Mouse (Mus musculus) heart, embryonic 14.5 days (tissue): ENCODE measurements around the gene Bap1. TPM values are rescaled to one million over a fixed set of nuclear protein-coding genes. Genes with fewer than 3 reads are reported as not detected.
A peak's percentile ranks its signal among the peaks of the same experiment; 100 is the strongest.

Experiments used
- ATAC-seq: fragments of 200-750 bp; cut with Nextera tagmentation; 2 replicates; pipeline ENCODE4 v1.8.0; 2017; ENCODE audit warnings: low read depth, moderate TSS enrichment; ENCODE audit not compliant: insufficient number of reproducible peaks, insufficient read depth, low FRiP score
- H3K27ac ChIP-seq, 2 experiments: fragments of 200-500 bp in 1 of 2; fragments of 300-500 bp in 1 of 2; sonication (generic) in 1 of 2; replicated peaks in 1 of 2; 2 replicates each; pipeline ENCODE4 v1.5.1; 2012 to 2014; ENCODE audit warnings: low read depth in 2 of 2, low read length in 2 of 2, control low read depth in 1 of 2, mild to moderate bottlenecking in 1 of 2, mixed read lengths in 1 of 2; ENCODE audit not compliant: control insufficient read depth in 1 of 2, insufficient read depth in 1 of 2
- H3K27me3 ChIP-seq: fragments of 300-500 bp; sonication (generic); 2 replicates; pipeline ENCODE4 v1.6.1; 2014; ENCODE audit warnings: mild to moderate bottlenecking, low read length, control low read depth; ENCODE audit not compliant: control insufficient read depth, insufficient read depth
- H3K36me3 ChIP-seq: fragments of 300-500 bp; sonication (generic); 2 replicates; pipeline ENCODE4 v1.6.1; 2014; ENCODE audit warnings: mild to moderate bottlenecking, control low read depth, low read length, mixed read lengths; ENCODE audit not compliant: control insufficient read depth, insufficient read depth
- H3K4me1 ChIP-seq, 2 experiments: fragments of 200-500 bp in 1 of 2; fragments of 300-500 bp in 1 of 2; sonication (generic) in 1 of 2; 2 replicates each; pipeline ENCODE4 v1.6.1; 2012 to 2014; ENCODE audit warnings: low read length in 2 of 2, control low read depth in 1 of 2, mixed read lengths in 1 of 2; ENCODE audit not compliant: control insufficient read depth in 2 of 2, insufficient read depth in 2 of 2
- H3K4me2 ChIP-seq: fragments of 300-500 bp; sonication (generic); 2 replicates; pipeline ENCODE4 v1.6.1; 2014; ENCODE audit warnings: mild to moderate bottlenecking, low read length
- H3K4me3 ChIP-seq, 2 experiments: fragments of 200-500 bp in 1 of 2; fragments of 300-500 bp in 1 of 2; sonication (generic) in 1 of 2; 2 replicates each; pipeline ENCODE4 v1.5.1; 2012 to 2014; ENCODE audit warnings: low read length in 2 of 2, mild to moderate bottlenecking in 2 of 2, control low read depth in 1 of 2, low read depth in 1 of 2, moderate library complexity in 1 of 2; ENCODE audit not compliant: control insufficient read depth in 1 of 2, insufficient read depth in 1 of 2
- H3K9ac ChIP-seq: fragments of 300-500 bp; sonication (generic); 2 replicates; pipeline ENCODE4 v1.6.1; 2014; ENCODE audit warnings: mild to moderate bottlenecking, low read length
- H3K9me3 ChIP-seq: fragments of 300-500 bp; sonication (generic); 2 replicates; pipeline ENCODE4 v1.6.1; 2016; ENCODE audit warnings: low read length, control low read depth; ENCODE audit not compliant: control insufficient read depth
- WGBS: fragments of 180-500 bp; shearing (Covaris S2); extraction: QIAGEN DNeasy Blood & Tissue Kit; methylation state at CpG from one replicate; pipeline ENCODE4 v1.1.7; 2014; 5-methylcytosine and 5-hydroxymethylcytosine counted together
- polyA plus RNA-seq: library from polyadenylated mRNA; unstranded; fragments of >200 nt; fragmentation: Nextera tagmentation; extraction: Ambion mirVana; gene quantifications from 2 replicates; pipeline ENCODE4 v1.2.1, GENCODE M21; 2014

The Bap1 gene
- polyA plus RNA-seq, 1 experiment from 2014 or later, result 47.6 TPM

- no peak overlapping the region for H3K4me3 ChIP-seq
- no peaks in the 10 kb centered on the region for H3K27me3 ChIP-seq
- H3K9me3 ChIP-seq, result no peaks in the 10 kb centered on the region
- 70% methylated on average over 7 of the region's 7 CpGs for WGBS
- H3K9ac ChIP-seq, result no peak overlapping the region
- H3K4me1 ChIP-seq, result peaks cover 8 to 9% of the 10 kb centered on the region in 2 experiments
- no peak for ATAC-seq
- H3K36me3 ChIP-seq, result no peaks in the 10 kb centered on the region
- no peak overlapping the region for H3K27ac ChIP-seq
- no peak overlapping the region for H3K4me2 ChIP-seq
Observed at GRCm38 (mm10) chr14:31237101-31237882, 14.0 kb upstream of the Bap1 start.

DNA sequence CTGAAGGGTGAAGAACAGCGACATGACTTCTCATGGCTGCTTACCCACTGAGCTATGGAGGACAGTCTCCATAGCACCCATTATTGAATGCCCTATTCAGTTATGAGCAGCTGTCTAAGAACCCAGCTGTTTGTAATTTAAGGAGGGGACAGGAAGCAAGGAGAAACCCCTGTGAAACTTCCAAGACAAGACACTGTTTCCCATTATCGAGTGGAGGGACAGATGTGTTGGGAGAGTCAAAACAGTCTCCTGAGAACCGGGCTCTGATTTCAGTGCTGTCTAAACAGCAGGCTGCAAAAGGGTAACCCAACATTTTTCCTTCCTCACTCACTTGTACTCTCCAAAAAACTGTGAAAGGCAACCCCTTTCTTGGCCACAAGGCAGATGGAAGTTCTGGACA, 10.7 kb upstream of the Bap1 start:
- no peak overlapping the region for H3K4me3 ChIP-seq
- no peak overlapping the region for H3K27ac ChIP-seq
- H3K9me3 ChIP-seq, result no peaks in the 10 kb centered on the region
- H3K27me3 ChIP-seq, result no peaks in the 10 kb centered on the region
- H3K36me3 ChIP-seq, result no peaks in the 10 kb centered on the region
- H3K9ac ChIP-seq, result no peak overlapping the region
- WGBS, result 69% methylated on average over 3 of the region's 3 CpGs
- H3K4me1 ChIP-seq, result no peaks in the 10 kb centered on the region
- no peak for ATAC-seq
- no peak overlapping the region for H3K4me2 ChIP-seq

DNA sequence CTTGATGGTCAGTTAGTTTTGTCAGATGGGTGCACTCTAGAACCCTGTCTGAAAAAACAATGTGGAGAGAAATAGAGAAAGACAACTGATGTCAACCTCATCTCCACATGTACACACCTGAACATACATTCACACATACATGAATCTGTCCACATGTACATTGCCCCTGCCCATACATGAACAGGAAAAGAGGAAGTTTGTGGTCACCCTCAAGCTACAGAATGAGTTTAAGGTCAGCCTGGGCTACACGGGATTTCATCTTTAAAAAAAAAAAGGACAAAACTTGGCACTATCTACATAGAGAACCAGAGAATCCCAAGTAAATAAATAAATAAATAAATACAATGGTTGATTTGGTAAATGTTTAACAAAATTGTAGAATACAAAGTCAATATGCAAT, 6.5 kb upstream of the Bap1 start:
- ATAC-seq, result no peak
- no peak overlapping the region for H3K4me3 ChIP-seq
- no peaks in the 10 kb centered on the region for H3K9me3 ChIP-seq
- H3K36me3 ChIP-seq, result no peaks in the 10 kb centered on the region
- H3K27ac ChIP-seq, result no peak overlapping the region
- 70% methylated on average over 1 of the region's 1 CpGs for WGBS
- peaks cover 4 to 16% of the 10 kb centered on the region in 2 experiments for H3K4me1 ChIP-seq
- H3K4me2 ChIP-seq, result no peak overlapping the region
- H3K27me3 ChIP-seq, result no peaks in the 10 kb centered on the region
- H3K9ac ChIP-seq, result no peak overlapping the region

DNA sequence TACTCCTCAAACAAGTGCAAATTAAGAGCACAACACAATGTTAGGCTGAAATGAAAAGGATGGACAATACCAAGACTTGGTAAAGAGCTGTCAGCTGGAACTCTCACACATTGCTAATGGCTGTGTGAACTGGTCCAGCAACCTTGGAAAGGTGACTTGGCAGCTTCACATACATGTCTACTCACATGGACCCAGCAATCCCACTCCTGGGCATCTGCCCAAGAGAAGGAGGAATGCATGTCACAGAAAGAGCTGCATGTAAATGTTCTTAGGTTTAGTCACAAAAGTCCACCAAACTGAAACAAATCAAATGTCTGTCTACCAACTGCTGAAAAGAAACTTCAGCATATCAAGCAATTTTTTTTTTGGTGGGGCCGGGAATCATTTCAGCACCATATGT, 5.3 kb upstream of the Bap1 start:
- no peaks in the 10 kb centered on the region for H3K27me3 ChIP-seq
- no peak overlapping the region for H3K4me2 ChIP-seq
- no peak overlapping the region for H3K9ac ChIP-seq
- no peak overlapping the region for H3K4me3 ChIP-seq
- no peaks in the 10 kb centered on the region for H3K9me3 ChIP-seq
- WGBS, result 24% methylated on average over 1 of the region's 1 CpGs
- peak overlapping the region in 1 of 2 experiments; percentile 2; a peak in 2 of 4 replicates for H3K27ac ChIP-seq
- peaks cover 4 to 16% of the 10 kb centered on the region in 2 experiments for H3K4me1 ChIP-seq
- no peak for ATAC-seq
- no peaks in the 10 kb centered on the region for H3K36me3 ChIP-seq

DNA sequence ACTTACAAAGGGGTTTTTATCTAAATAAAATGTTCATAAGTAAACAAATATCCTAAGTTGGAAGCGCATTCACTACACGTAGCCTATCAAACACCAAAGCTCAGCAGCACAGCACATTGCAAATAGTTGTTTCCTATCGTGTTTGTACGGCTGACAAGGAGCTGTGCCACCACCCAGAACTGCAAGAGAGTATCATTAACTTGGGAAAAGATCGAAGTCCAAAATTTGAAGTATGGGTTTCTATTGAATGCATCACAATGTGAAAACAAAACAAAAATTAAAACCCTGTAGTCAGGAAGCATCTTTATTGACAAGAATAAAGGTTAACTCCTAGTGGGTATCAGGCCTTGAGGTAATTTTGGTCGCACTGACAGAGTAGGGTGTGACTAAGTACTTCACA, 2.9 kb upstream of the Bap1 start:
- 87% methylated on average over 6 of the region's 6 CpGs for WGBS
- peaks cover 6% of the 10 kb centered on the region for H3K36me3 ChIP-seq
- H3K4me2 ChIP-seq, result no peak overlapping the region
- no peak overlapping the region for H3K27ac ChIP-seq
- H3K9me3 ChIP-seq, result no peaks in the 10 kb centered on the region
- H3K4me1 ChIP-seq, result peaks cover 6 to 25% of the 10 kb centered on the region in 2 experiments
- no peak overlapping the region for H3K9ac ChIP-seq
- ATAC-seq, result no peak
- H3K4me3 ChIP-seq, result no peak overlapping the region
- H3K27me3 ChIP-seq, result no peaks in the 10 kb centered on the region

DNA sequence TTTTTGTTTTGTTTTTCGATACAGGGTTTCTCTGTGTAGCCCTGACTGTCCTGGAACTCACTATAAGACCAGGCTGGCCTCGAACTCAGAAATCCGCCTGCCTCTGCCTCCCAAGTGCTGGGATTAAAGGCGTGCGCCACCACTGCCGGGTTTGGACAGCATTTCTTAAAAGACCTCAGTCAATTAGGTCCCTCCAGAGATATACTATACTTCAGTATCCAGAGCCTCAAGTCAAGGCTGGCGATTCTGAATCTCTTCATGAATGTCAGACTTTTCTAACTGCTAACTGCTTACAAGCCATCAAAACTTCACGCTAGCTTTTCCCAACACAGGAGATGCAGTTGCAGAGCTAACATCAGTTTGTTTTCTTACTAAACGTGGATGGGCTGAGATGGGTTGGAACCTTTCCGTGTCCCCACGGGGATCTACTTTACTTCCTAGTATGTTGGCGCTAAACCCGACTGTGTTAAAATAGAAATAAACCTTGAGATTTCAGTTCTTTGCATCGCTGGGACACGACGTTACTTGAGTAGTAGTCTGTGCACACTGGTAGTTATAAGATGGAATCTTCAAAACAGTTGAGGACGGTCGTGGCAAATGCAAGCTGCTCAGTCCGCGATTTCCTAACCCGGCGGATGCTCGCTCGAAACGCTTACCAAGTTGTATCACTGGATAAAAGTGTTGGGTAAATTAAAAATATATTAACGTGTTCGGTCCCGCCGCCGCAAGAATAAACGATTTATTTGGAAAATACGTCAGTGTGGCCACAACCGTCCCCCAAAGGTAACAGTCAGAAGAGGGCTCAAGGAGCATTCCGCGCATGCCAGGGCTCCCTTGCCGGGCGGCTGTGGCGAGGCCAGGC, 797 bp upstream of the Bap1 start:
- Histone ChIP-seq H3K9ac (peak overlapping the region; percentile 99), H3K4me2 (peak overlapping the region; percentile 76), H3K27ac (peak overlapping the region; percentile 94 to 95), H3K9me3 (no peaks in the 10 kb centered on the region), H3K4me3 (peak overlapping the region; percentile 65 to 98), H3K4me1 (peaks cover 6 to 25% of the 10 kb centered on the region in 2 experiments), H3K36me3 (peaks cover 27% of the 10 kb centered on the region), H3K27me3 (no peaks in the 10 kb centered on the region)
- ATAC-seq, result peak; percentile 82; the same call in 1 of the 2 replicates
- WGBS, result 17% methylated on average over 38 of the region's 38 CpGs

- H3K4me1 ChIP-seq, result peaks cover 3 to 17% of the 10 kb centered on the region in 2 experiments
- peak overlapping the region; percentile 65 to 98 for H3K4me3 ChIP-seq
- peak overlapping the region; percentile 94 for H3K4me2 ChIP-seq
- H3K27ac ChIP-seq, result peak overlapping the region; percentile 58 to 80
- H3K9me3 ChIP-seq, result no peaks in the 10 kb centered on the region
- H3K36me3 ChIP-seq, result peaks cover 39% of the 10 kb centered on the region
- H3K27me3 ChIP-seq, result no peaks in the 10 kb centered on the region
- H3K9ac ChIP-seq, result peak overlapping the region; percentile 99
- WGBS, result 2% methylated on average over 18 of the region's 18 CpGs
- peak; percentile 3; the same call in 1 of the 2 replicates for ATAC-seq
Observed at GRCm38 (mm10) chr14:31251626-31252025, 376 bp downstream of the Bap1 start.
